Mouse (Mus musculus): ENCODE results near the gene Zmynd10.

The Zmynd10 gene

GRCm38 (mm10) chr9:107540420-107540819, 6.7 kb upstream of the Zmynd10 start:
- no peak for DNase-seq (ENCODE audit: low spot score in 2 of 2)

- no peak for DNase-seq (ENCODE audit: low spot score in 2 of 2)
These were observed 6.1 kb upstream of the Zmynd10 start for GRCm38 (mm10) chr9:107541005-107541404.

GRCm38 (mm10) chr9:107541474-107542351, 5.4 kb upstream of the Zmynd10 start, which contains the start of the genes Cyb561d2 and Nprl2:
Gene Cyb561d2 (minus strand): TSS chr9:107542193.
Gene Nprl2 (plus strand): TSS chr9:107542226.
- DNase-seq (ENCODE audit: low spot score in 2 of 2): peak; percentile 96

- DNase-seq (ENCODE audit: low spot score in 2 of 2): no peak
These were observed 4.8 kb upstream of the Zmynd10 start for GRCm38 (mm10) chr9:107542352-107542686.

- no peak for DNase-seq (ENCODE audit: low spot score in 2 of 2)
These were observed 4.4 kb upstream of the Zmynd10 start for GRCm38 (mm10) chr9:107542721-107543120.

- DNase-seq (ENCODE audit: low spot score in 2 of 2): no peak
These were observed 3.8 kb upstream of the Zmynd10 start for GRCm38 (mm10) chr9:107543299-107543698.

GRCm38 (mm10) chr9:107544196-107544700, 2.9 kb upstream of the Zmynd10 start:
- DNase-seq (ENCODE audit: low spot score in 2 of 2): no peak

GRCm38 (mm10) chr9:107544729-107545128, 2.4 kb upstream of the Zmynd10 start:
- DNase-seq (ENCODE audit: low spot score in 2 of 2): no peak

GRCm38 (mm10) chr9:107545199-107545598, 1.9 kb upstream of the Zmynd10 start:
- no peak for DNase-seq (ENCODE audit: low spot score in 2 of 2)

GRCm38 (mm10) chr9:107545602-107546001, 1.5 kb upstream of the Zmynd10 start:
- DNase-seq (ENCODE audit: low spot score in 2 of 2): peak in 1 of 2 experiments; percentile 78

GRCm38 (mm10) chr9:107547957-107548356, 859 bp downstream of the Zmynd10 start:
- no peak for DNase-seq (ENCODE audit: low spot score in 2 of 2)

- DNase-seq (ENCODE audit: low spot score in 2 of 2): no peak
These were observed 1.7 kb downstream of the Zmynd10 start for GRCm38 (mm10) chr9:107548820-107549219.

GRCm38 (mm10) chr9:107549297-107550074, 2.4 kb downstream of the Zmynd10 start:
- DNase-seq (ENCODE audit: low spot score in 2 of 2): no peak

- DNase-seq (ENCODE audit: low spot score in 2 of 2): no peak
These were observed 3.5 kb downstream of the Zmynd10 start for GRCm38 (mm10) chr9:107550491-107551116.

- no peak for DNase-seq (ENCODE audit: low spot score in 2 of 2)
These were observed 4.2 kb downstream of the Zmynd10 start, which contains the start of gene Rassf1 for GRCm38 (mm10) chr9:107551117-107551889. Gene Rassf1 (plus strand): TSS chr9:107551555.

- DNase-seq (ENCODE audit: low spot score in 2 of 2): no peak
These were observed 4.8 kb downstream of the Zmynd10 start for GRCm38 (mm10) chr9:107551890-107552355.

GRCm38 (mm10) chr9:107552690-107553393, 5.7 kb downstream of the Zmynd10 start:
- DNase-seq (ENCODE audit: low spot score in 2 of 2): no peak

- no peak for DNase-seq (ENCODE audit: low spot score in 2 of 2)
These were observed 6.6 kb downstream of the Zmynd10 start for GRCm38 (mm10) chr9:107553541-107554318.

GRCm38 (mm10) chr9:107554319-107554825, 7.3 kb downstream of the Zmynd10 start:
- DNase-seq (ENCODE audit: low spot score in 2 of 2): peak; percentile 97

Measured in right cerebral cortex, postnatal 10 days (tissue).